Mouse (Mus musculus) ES-E14 (cell line): ENCODE data around the gene Pet117. TPM values are rescaled to one million over a fixed set of nuclear protein-coding genes. Genes with fewer than 3 reads are reported as not detected.

Source experiments
- DNase-seq: peaks from one replicate; pipeline ENCODE4 v3.0.0-alpha.2; 2013; ENCODE audit warnings: low read depth, low spot score
- H3K27ac ChIP-seq: 2 replicates; pipeline ENCODE4 v1.5.1; 2012; ENCODE audit warnings: low read depth, mild to moderate bottlenecking, low read length, moderate library complexity, mixed read lengths; ENCODE audit not compliant: poor library complexity, insufficient read depth, severe bottlenecking
- H3K36me3 ChIP-seq: 2 replicates; pipeline ENCODE4 v1.6.1; 2012; ENCODE audit warnings: mild to moderate bottlenecking, low read length, moderate library complexity, mixed read lengths; ENCODE audit not compliant: control insufficient read depth, poor library complexity, insufficient read depth, severe bottlenecking
- H3K4me1 ChIP-seq, 2 experiments: fragments of 150-350 bp in 1 of 2; sonication (generic) in 1 of 2; 2 replicates each; pipeline ENCODE4 v1.6.1; 2012; ENCODE audit warnings: low read length in 2 of 2, mild to moderate bottlenecking in 1 of 2, mixed read lengths in 1 of 2; ENCODE audit not compliant: control insufficient read depth in 2 of 2, insufficient read depth in 2 of 2, poor library complexity in 1 of 2
- H3K4me3 ChIP-seq, 2 experiments: fragments of 150-350 bp in 1 of 2; sonication (generic) in 1 of 2; 2 replicates each; pipeline ENCODE4 v1.5.1; 2012; ENCODE audit warnings: low read length in 2 of 2, low read depth in 1 of 2, mild to moderate bottlenecking in 1 of 2, mixed read lengths in 1 of 2; ENCODE audit not compliant: insufficient read depth in 1 of 2, poor library complexity in 1 of 2, severe bottlenecking in 1 of 2
- H3K9ac ChIP-seq: 2 replicates; pipeline ENCODE4 v1.6.1; 2012; ENCODE audit warnings: low read depth, mild to moderate bottlenecking, low read length, mixed read lengths; ENCODE audit not compliant: poor library complexity, insufficient read depth, severe bottlenecking
- H3K9me3 ChIP-seq: fragments of 150-350 bp; sonication (generic); 2 replicates; pipeline ENCODE4 v1.6.1; 2012; ENCODE audit warnings: low read depth, mild to moderate bottlenecking, low read length; ENCODE audit not compliant: control insufficient read depth, insufficient read depth
- CHD2 ChIP-seq: IDR thresholded peaks from 2 replicates; pipeline ENCODE4 v1.6.1; 2014; ENCODE audit warnings: mild to moderate bottlenecking, low read depth, low read length, inconsistent platforms
- HCFC1 ChIP-seq: IDR thresholded peaks from 2 replicates; pipeline ENCODE4 v1.6.1; 2012; ENCODE audit warnings: low read length, inconsistent platforms, borderline replicate concordance; ENCODE audit not compliant: insufficient read depth
- MAFK ChIP-seq: IDR thresholded peaks from 2 replicates; pipeline ENCODE4 v1.6.1; 2014; ENCODE audit warnings: mild to moderate bottlenecking, low read depth, low read length, inconsistent platforms; ENCODE audit not compliant: insufficient read depth
- ZC3H11A ChIP-seq: IDR thresholded peaks from 2 replicates; pipeline ENCODE4 v1.6.1; 2012; ENCODE audit warnings: low read depth, mild to moderate bottlenecking, inconsistent platforms, low read length, borderline replicate concordance
- ZNF384 ChIP-seq: IDR thresholded peaks from 2 replicates; pipeline ENCODE4 v1.6.1; 2012; ENCODE audit warnings: low read depth, low read length, inconsistent platforms
- in situ Hi-C, 2 experiments: fragments of 600-800 bp; cut with MboI; formaldehyde crosslinking; loops; one replicate each; pipeline ENCODE4 v1.15.1; 2025; ENCODE audit warnings: low sequenced_read_pairs in 2 of 2, inconsistent platforms in 1 of 2; ENCODE audit not compliant: unreplicated experiment in 2 of 2
- total RNA-seq: library from RNA; depleted of rRNA; stranded (reverse); fragments of 300-350 nt; gene quantifications from 2 replicates; pipeline ENCODE4 v1.2.3, GENCODE M21; 2012

Gene Pet117
- total RNA-seq, 1 experiment: not detected

- Histone ChIP-seq H3K4me3 (no peak overlapping the region), H3K9me3 (no peaks in the 10 kb centered on the region), H3K36me3 (peaks cover 23% of the 10 kb centered on the region), H3K4me1 (peaks cover 2 to 5% of the 10 kb centered on the region in 2 experiments; a peak in 3 of 4 replicates), H3K9ac (no peak overlapping the region), H3K27ac (no peak overlapping the region)
- DNase-seq: no peak
- no peak for TF ChIP-seq CHD2
- no peak for TF ChIP-seq HCFC1
- no peak for TF ChIP-seq ZC3H11A
- no peak for TF ChIP-seq ZNF384
- TF ChIP-seq MAFK: no peak
- in situ Hi-C loops: no loop called here
These were observed 4.3 kb downstream of the Pet117 start for GRCm38 (mm10) chr2:144373063-144373462.

DNA sequence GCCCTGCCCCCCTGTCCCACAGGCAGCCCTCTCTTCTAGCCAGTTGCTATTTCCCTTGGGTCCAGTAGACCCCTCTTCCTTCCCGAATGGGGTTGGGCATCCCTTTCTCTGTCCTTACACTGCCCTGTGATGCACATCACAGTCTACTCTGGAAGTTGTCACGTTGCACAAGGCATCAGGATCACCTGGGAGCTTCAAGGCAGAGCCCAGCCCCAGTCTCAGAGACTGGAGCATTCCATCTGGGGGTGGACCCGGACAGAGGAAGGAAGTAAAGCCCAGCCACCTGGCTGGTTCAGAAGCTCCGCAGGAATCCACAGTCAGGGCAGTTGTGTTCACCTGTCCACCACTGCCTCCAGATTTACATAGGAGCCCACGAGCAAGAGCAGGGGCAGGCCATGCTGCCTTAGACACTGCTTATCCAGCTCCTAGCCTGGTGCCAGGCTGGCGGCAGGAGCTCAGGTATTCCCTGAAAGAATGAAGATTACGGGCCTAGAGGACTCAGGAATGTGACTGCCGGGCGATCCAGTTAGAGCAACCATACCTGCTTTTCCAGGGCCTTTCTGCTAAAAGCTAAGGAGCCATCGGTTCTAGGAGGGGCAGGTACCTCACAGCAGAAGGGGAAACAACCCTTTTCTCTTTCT lies 6.4 kb downstream of the Pet117 start:
- no peak overlapping the region; the same call in 1 of the 2 replicates for H3K27ac ChIP-seq
- H3K4me3 ChIP-seq: peak overlapping the region in 1 of 2 experiments; percentile 26; a peak in 2 of 4 replicates
- H3K9ac ChIP-seq: peak overlapping the region; percentile 49; the same call in 1 of the 2 replicates
- no peaks in the 10 kb centered on the region for H3K9me3 ChIP-seq
- peaks cover under 1 to 5% of the 10 kb centered on the region in 2 experiments; a peak in 3 of 4 replicates for H3K4me1 ChIP-seq
- no peak for DNase-seq
- TF ChIP-seq MAFK (no peak), CHD2 (no peak), ZC3H11A (no peak), ZNF384 (no peak), HCFC1 (no peak)
- peaks cover 27% of the 10 kb centered on the region for H3K36me3 ChIP-seq
- in situ Hi-C loops: no loop called here

DNA sequence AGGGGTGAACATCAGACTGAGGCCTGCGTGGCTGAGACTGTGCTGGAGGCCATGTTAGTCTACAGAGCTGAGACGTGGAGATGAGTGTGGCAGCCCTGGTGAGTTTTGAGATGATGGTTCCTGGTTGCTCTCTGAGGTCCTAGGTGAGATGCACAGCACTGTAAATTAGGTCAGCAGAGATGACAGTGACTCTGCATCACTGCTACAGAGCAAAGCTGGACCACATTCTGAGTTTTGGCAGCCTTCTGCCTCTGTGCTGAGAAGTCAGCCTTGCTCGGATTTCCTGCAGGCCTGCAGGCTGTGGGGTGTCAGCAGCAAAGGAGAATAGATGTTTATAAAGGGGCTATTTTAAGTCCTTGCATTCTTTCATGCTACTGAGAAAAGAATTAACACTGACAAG lies 12.5 kb downstream of the Pet117 start:
- no peak overlapping the region for H3K27ac ChIP-seq

DNA sequence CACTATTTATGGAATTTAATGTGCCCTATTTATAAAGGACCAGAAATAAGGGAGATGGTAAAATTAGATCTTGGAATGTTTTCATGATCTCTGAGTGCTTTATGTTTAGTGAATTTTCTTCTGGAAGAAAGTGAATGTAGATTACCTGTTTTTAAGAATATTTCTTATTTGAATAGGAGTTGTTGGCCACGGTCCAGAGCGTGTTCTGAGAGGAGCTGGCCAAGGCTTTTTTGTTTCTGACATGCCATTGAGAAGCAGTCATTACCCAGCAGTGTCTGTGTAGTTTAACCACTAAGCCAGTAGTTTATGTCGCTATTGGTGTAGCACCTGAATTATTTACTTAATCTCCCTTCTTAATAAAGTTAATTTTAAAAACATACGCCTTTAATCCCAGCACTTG lies 12.9 kb downstream of the Pet117 start:
- no peak overlapping the region for H3K9ac ChIP-seq
- TF ChIP-seq ZC3H11A (no peak), CHD2 (no peak), HCFC1 (no peak)
- peaks cover 27% of the 10 kb centered on the region for H3K36me3 ChIP-seq
- H3K4me1 ChIP-seq: no peaks in the 10 kb centered on the region
- no peak for DNase-seq
- H3K27ac ChIP-seq: no peak overlapping the region
- in situ Hi-C loops: no loop called here
- H3K9me3 ChIP-seq: no peaks in the 10 kb centered on the region
- H3K4me3 ChIP-seq: no peak overlapping the region

More for the DNA sequence above, 12.5 kb downstream of the Pet117 start:
- no peak overlapping the region for H3K4me3 ChIP-seq
- no peaks in the 10 kb centered on the region for H3K4me1 ChIP-seq
- TF ChIP-seq ZNF384 (no peak), MAFK (no peak), ZC3H11A (no peak), HCFC1 (no peak), CHD2 (no peak)
- no peak overlapping the region for H3K9ac ChIP-seq
- DNase-seq: no peak
- in situ Hi-C loops: no loop called here
- H3K9me3 ChIP-seq: no peaks in the 10 kb centered on the region
- H3K36me3 ChIP-seq: peaks cover 28% of the 10 kb centered on the region

GRCm38 (mm10) chr2:144382624-144383138 lies 13.9 kb downstream of the Pet117 start:
- H3K4me1 ChIP-seq: no peaks in the 10 kb centered on the region
- peaks cover 26% of the 10 kb centered on the region for H3K36me3 ChIP-seq
- H3K27ac ChIP-seq: no peak overlapping the region
- in situ Hi-C loops: no loop called here
- TF ChIP-seq CHD2 (no peak), ZNF384 (no peak), ZC3H11A (no peak), MAFK (no peak), HCFC1 (no peak)
- no peak overlapping the region for H3K9ac ChIP-seq
- no peak overlapping the region for H3K4me3 ChIP-seq
- H3K9me3 ChIP-seq: no peaks in the 10 kb centered on the region
- DNase-seq: no peak
